Mouse (Mus musculus) E14TG2a.4 (cell line): ENCODE data around the gene St6galnac3.

Experiments used
- CTCF ChIP-seq: conservative IDR thresholded peaks from 2 replicates; pipeline ENCODE4 v1.5.1; 2014; ENCODE audit warnings: low read length
- POU5F1 ChIP-seq: IDR thresholded peaks from 2 replicates; pipeline ENCODE4 v1.6.1; 2014; ENCODE audit warnings: low read length, borderline replicate concordance

DNA sequence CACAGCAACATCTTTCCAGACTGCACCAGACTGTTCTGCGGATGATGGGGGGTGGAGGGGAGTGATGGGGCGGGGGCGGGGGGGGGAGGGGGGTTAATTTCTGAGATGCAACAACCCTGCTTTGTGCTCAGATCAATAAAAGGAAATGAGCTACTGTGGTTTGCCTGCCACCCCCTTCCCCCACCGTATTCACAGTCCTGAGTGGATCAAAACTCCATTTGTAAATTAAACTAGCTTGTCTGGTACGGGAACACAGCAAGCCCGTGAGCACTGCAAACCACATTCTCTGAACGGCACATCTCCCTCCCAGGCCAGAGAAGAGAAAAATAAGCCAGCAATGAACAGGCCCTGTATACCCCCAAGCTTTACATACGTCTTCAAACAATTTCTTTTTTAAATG, 76.3 kb downstream of the St6galnac3 start:
- TF ChIP-seq CTCF (no peak), POU5F1 (no peak)
